ENCODE assay signal across 9 mouse cellular contexts in the genomic region with DNA sequence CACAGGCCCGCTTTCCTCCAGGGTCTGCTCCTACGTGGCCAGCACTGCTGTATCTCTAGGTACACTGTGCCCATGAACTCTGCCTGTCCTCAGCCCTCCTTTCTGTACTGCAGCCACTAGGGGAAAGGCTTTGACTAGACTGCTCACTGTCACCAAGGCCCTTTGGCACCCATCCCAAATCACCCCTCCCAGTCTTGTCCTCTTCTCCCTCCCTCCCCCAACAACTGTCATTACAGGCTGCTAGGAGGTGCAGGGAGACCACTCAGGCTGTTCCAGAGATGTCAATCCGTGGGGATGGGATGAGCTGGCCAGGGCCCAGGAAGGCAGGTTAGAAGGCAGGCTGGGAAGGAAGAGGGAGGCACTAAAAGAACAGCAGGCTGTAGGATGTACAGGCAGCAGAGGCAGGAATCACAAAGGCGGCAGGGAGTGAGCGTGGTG. TPM values are rescaled to one million over a fixed set of nuclear protein-coding genes. Genes with fewer than 3 reads are reported as not detected.
DNase-seq lines count a peak whose midpoint lies in the region; ATAC-seq lines count a peak whose summit lies in the region.
"Had no signal": no experiment of that assay in that cellular context is flagged by ENCODE, and none has a peak within 500 bp of the region (broad histone marks: within the 10 kb centered on the region; RNA-seq: fewer than 3 reads in every experiment).

No protein-coding gene starts in this region.

- no peak overlapping the region for H3K4me2 ChIP-seq in liver, embryonic 12.5 days
- H3K4me2 ChIP-seq in midbrain, embryonic 13.5 days (replicated peaks) = no peak overlapping the region
- H3K4me2 ChIP-seq: limb, embryonic 13.5 days had no signal

- no peaks in the 10 kb centered on the region for H3K27me3 ChIP-seq in liver, embryonic 12.5 days (replicated peaks)
- no peaks in the 10 kb centered on the region for H3K27me3 ChIP-seq in midbrain, embryonic 13.5 days
- H3K27me3 ChIP-seq: limb, embryonic 13.5 days had no signal

- H3K4me1 ChIP-seq in liver, embryonic 12.5 days = no peaks in the 10 kb centered on the region
- H3K4me1 ChIP-seq in midbrain, embryonic 13.5 days (replicated peaks) = peaks cover 31% of the 10 kb centered on the region

- H3K9me3 ChIP-seq in liver, embryonic 12.5 days (replicated peaks) = no peaks in the 10 kb centered on the region
- no peaks in the 10 kb centered on the region for H3K9me3 ChIP-seq in midbrain, embryonic 13.5 days
- H3K9me3 ChIP-seq: limb, embryonic 13.5 days had no signal

- H3K4me3 ChIP-seq in liver, embryonic 12.5 days = no peak overlapping the region
- H3K4me3 ChIP-seq in midbrain, embryonic 13.5 days (replicated peaks) = no peak overlapping the region
- H3K4me3 ChIP-seq: limb, embryonic 13.5 days had no signal

- H3K9ac ChIP-seq in liver, embryonic 12.5 days = no peak overlapping the region
- no peak overlapping the region for H3K9ac ChIP-seq in midbrain, embryonic 13.5 days (replicated peaks)
- H3K9ac ChIP-seq: limb, embryonic 13.5 days had no signal

- no peak overlapping the region for H3K27ac ChIP-seq in liver, embryonic 12.5 days
- H3K27ac ChIP-seq in midbrain, embryonic 13.5 days = peak overlapping the region; percentile 20; the same call in 1 of the 2 replicates
- H3K27ac ChIP-seq: limb, embryonic 13.5 days had no signal

- no peaks in the 10 kb centered on the region for H3K36me3 ChIP-seq in liver, embryonic 12.5 days
- no peaks in the 10 kb centered on the region for H3K36me3 ChIP-seq in midbrain, embryonic 13.5 days
- H3K36me3 ChIP-seq: limb, embryonic 13.5 days had no signal

- DNase-seq in liver = no peak
- DNase-seq in brain, adult 2 months (ENCODE audit: low read depth, low spot score) = peak; percentile 85
- peak; percentile 58 to 74 for DNase-seq in cerebellum, postnatal 25 days
- no peak for DNase-seq in natural killer cell, adult 2 months (ENCODE audit: low spot score in 2 of 2)
- no peak for DNase-seq in left cerebral cortex, adult 11 months (ENCODE audit: low spot score)
- no peak for DNase-seq in gastrocnemius, postnatal 4 days (ENCODE audit: low spot score in 2 of 2)

- 62% methylated on average over 5 of the region's 5 CpGs for WGBS in liver, embryonic 12.5 days (ENCODE audit: insufficient replicate concordance)
- 78% methylated on average over 5 of the region's 5 CpGs for WGBS in midbrain, embryonic 13.5 days

- 0 out of 2 replicates have a peak, but pooled peaks have one; percentile 15 for ATAC-seq in liver, embryonic 12.5 days
- peak; percentile 71 for ATAC-seq in midbrain, embryonic 13.5 days

RNA-seq across cellular contexts. Expression of a gene that starts 51.9 kb away (rescaled TPM):
- not detected in 2 replicates for polyA plus RNA-seq in liver, embryonic 12.5 days (2016; fragmentation: Nextera tagmentation; extraction: Ambion mirVana)
- polyA plus RNA-seq in midbrain, embryonic 13.5 days (2015; fragmentation: Nextera tagmentation; extraction: Ambion mirVana) = 0.24 TPM in 1 of 2 replicates, not detected in the other
- total RNA-seq in gastrocnemius, postnatal 4 days (2021) = under 1 TPM in 1 of 2 experiments, not detected in 1; 0.52 TPM

RNA-seq across cellular contexts. Expression of a gene that starts 55.0 kb away (rescaled TPM):
- polyA plus RNA-seq in liver, embryonic 12.5 days (2016; fragmentation: Nextera tagmentation; extraction: Ambion mirVana) = 1.0 and 1.2 TPM in 2 replicates
- polyA plus RNA-seq in midbrain, embryonic 13.5 days (2015; fragmentation: Nextera tagmentation; extraction: Ambion mirVana) = 7.2 and 9.3 TPM in 2 replicates
- 1 to 10 TPM; 8.2 to 8.3 TPM for total RNA-seq in gastrocnemius, postnatal 4 days (2021)

Comparison
In these comparisons a context has a peak if more than half of its experiments do, and no peak if none do; other contexts are left out.
1. DNase-seq: peak in brain, adult 2 months (single experiment) and cerebellum, postnatal 25 days (2 of 2); none in liver (single experiment), natural killer cell, adult 2 months (0 of 2), left cerebral cortex, adult 11 months (single experiment) and gastrocnemius, postnatal 4 days (0 of 2).